Mouse (Mus musculus): ENCODE measurements at regions not wholly inside any gene's neighbourhood (a gene's known extent, or its start where the extent isn't known, plus 50 kb on each side); places are given as distances from the start of the nearest gene placed in this dataset.

- DNase-seq: no peak
Measured at GRCm38 (mm10) chr15:59954345-59954744, 62.1 kb downstream of the 4933412E24Rik start.

DNA sequence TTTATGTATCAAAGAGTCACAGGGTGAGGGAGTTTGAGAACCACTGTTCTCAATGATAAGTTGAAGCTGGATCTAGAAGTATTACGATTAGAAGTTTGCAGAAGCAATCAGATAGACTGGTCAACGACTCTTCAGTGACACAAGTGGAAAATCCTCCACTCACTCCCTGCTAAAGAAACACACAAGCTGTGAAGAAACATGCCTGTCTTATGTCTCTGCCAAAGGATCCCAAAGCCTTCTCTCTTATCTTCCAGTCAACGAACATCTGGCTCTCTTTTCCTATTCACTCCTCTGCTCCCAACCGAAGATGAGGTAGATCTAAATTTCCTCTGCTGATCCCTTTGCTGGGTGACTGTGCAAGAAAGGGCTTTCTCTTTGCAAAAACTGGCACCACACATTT, 62.6 kb downstream of the 4933412E24Rik start:
- no peak for DNase-seq

GRCm38 (mm10) chr15:59950617-59951216, 65.7 kb downstream of the 4933412E24Rik start:
- DNase-seq: peak; percentile 25

DNA sequence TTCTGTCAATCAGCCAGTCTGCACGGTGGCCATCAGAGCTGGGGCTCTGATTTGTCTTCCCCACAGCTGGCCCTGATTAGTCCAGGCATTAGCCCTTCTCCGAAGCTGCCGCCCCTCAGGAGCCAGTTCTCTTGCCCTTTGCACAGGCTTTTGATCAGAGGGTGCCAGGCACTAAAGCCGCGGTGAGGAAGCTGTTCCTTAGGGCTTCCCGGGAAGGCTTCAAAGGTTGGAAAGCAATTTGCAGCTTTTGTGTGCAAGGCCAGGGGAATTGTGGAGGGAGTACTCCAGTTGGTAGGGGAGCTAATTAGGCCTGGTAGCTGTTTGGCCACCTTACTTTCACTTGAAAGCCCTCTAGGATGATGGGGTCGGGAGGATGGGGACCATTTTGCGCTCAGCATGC, 71.2 kb downstream of the 4933412E24Rik start:
- DNase-seq: no peak

GRCm38 (mm10) chr15:59936486-59936885, 79.9 kb downstream of the 4933412E24Rik start:
- no peak for DNase-seq

- peak; percentile 36 for DNase-seq
Measured at GRCm38 (mm10) chr15:59913860-59914259, 102.6 kb downstream of the 4933412E24Rik start.

DNA sequence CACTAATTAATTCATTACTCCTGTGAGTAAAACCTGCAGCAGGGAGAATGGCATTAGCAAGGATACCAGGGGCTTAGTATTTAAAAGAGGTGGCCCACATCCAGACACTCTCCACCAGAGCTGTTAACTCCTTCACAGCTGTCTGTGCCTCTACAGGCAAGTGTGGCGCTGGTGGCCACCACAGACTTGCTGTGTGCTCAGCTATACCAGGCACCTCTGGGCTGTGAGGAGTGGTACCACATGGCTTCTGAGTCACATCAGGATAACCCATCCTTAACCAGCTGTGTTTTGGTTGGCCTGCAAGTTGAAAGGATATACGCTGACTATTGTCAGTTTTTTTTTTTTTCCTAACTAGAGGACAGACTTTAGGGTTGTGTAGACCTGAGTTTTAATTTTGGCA, 108.1 kb downstream of the 4933412E24Rik start:
- no peak for DNase-seq

- peak; percentile 5 for DNase-seq
Measured at GRCm38 (mm10) chr15:59905832-59906797, 110.3 kb downstream of the 4933412E24Rik start.

GRCm38 (mm10) chr15:59904741-59905140, 111.7 kb downstream of the 4933412E24Rik start:
- no peak for DNase-seq

DNA sequence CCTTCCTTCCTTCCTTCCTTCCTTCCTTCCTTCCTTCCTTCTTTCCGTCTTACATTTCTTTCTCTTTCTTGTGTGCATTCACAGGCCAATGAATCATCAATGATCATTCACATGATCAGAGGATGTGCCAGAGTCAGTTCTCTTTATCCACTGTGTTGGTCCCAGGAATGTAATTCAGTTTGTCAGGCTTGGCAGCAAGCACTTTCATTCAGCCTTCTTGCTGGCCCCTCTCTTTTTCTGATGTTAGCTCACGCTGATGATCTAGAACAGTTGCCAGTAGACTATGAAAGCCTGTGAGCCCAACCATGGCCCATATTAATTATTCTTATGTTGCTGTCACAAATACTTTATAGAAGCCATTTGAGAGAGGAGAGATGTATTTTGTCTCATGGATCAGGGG, 127.4 kb downstream of the 4933412E24Rik start:
- DNase-seq: no peak

- DNase-seq: no peak
Measured at GRCm38 (mm10) chr15:59888131-59888459, 128.3 kb downstream of the 4933412E24Rik start.

GRCm38 (mm10) chr15:59887381-59888130, 128.9 kb downstream of the 4933412E24Rik start:
- DNase-seq: no peak

GRCm38 (mm10) chr15:59886036-59886435, 130.4 kb downstream of the 4933412E24Rik start:
- no peak for DNase-seq

DNA sequence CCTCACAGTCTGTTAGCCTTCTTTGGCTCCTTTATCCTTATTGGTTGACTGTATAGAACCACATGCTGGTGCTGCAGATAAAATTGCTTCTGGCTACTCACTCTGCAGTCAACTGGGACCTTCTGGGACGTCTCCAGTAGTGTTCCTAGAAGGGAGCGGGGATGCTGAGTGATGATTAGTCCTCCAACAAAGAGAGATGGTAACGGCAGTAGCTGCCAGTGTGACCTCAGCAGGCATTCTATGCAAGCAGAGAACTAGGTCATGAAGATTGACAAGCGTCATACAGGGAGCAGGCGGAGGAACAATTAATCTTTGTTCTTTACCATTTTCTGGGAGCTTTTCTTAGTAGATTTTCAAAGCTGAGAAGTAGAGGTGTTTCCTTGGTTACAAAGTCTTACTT, 134.0 kb downstream of the 4933412E24Rik start:
- no peak for DNase-seq

DNA sequence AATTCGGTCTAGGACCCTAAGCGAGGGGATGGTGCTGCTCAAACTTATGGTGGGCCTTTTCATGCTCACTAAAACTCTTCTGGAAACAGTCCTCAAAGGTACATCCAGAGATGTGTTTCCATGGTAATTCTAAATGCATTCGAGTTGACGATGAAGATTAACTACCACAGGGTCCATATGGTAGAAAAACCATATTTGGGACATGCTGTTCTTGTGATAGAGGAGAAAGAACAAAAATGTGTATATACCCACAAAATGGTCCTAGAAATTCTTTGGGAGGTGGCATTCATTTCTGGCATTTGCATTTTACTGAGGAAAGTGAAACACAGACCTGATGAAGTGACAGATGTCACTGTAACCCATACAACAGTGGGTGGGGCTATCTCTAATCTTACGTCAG, 136.0 kb downstream of the 4933412E24Rik start:
- DNase-seq: no peak

GRCm38 (mm10) chr15:59879311-59879710, 137.1 kb downstream of the 4933412E24Rik start:
- peak; percentile 55 for DNase-seq

GRCm38 (mm10) chr15:59876279-59876742, 140.1 kb downstream of the 4933412E24Rik start:
- DNase-seq: no peak

GRCm38 (mm10) chr15:59866701-59867100, 149.7 kb downstream of the 4933412E24Rik start:
- DNase-seq: no peak

DNA sequence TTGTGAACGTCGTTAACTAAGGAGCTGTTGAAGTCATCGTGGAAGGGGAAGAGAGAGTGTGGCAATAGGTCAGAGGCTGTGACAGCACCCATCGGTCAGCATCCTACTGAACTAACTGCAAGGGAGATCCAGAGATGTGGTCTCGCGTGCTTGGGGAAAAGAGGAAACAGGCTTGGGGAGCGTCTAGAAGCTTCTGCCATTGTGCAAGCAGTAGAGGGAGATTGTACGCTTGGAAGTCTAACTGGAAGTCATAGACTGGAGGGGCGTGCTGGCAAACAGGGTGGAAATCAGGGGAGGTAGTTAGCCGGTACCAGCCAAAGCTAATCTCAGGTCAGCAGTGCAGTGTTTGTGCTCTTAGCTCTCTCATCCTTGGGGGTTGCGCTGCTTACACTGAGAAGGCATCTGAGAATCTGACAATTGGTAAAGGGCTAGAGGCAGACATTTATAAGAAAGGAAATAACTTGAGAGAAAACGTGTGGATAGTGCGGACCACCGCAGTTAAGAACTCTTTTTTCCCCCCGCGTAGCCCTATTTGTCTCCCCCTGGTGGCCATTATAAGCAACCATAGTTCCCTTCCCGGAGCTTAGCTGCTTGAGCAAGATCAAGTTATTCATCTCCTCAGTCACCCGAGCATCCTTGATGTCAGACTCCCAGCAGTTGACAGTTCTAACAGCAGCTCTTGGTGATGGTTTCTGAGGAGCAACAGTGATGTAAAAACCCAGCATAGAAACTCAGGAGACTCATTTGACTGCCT, 151.5 kb downstream of the 4933412E24Rik start:
- peak; percentile 37 for DNase-seq

DNA sequence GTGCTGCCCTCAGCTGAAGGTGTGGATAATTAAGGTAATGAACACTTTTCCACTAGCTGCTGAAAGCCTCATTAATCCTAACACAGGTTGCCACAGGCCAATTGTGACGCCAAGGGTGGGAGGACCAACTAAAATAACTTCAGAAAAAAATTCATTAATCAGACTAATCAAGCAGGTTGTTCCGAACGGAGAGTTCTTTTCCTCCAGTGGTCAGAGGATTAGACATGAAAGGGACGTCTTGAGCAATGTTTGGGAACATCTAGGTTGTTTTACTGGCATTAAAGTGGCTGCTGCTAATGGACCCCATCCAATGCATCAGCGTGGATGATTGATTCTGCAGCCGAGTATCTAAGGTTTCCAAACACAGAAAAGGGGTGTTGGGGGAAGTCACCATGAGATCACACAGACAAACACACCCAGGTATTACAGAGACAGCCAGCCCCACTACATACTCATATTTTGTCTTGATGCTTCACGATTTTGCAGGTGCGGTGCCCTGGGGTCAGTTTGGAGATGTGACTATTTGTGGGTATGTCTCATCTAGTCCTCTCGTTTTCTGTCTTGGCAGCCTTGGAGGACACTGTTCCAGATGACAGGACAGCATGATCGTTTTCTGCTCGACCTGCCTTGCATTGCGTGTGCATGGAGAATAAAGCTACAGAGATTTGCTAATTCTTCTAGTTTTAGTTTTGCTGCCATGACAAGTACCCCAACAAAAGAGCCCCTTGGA, 164.0 kb downstream of the 4933412E24Rik start:
- no peak for DNase-seq

DNA sequence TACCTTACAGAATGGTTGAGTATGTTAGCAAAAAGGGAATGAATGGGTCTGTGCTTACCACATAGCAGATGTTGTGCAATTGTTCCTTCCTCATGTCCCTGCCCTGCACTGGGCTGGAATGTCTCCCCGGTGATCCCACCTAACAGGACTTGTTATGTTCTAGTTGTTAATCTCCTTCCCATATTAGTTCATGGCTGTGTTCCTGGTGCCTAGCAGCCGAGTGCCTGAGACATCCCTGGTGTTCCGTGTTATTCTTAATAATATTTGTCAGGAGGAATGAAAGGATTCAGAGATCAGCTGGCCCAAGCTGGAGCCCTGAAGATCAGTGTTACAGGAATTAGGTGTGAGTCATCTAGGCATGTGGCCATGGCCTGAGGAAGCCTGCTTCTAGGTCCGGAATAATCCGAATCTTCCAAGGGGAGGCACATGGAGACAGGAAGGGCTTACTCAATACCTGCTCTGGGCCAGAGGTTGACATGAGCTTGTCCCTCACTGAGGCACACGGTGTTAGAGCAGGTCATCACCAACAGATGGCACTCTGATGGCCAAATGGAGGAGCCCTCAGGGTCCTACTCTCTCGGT, 171.2 kb downstream of the 4933412E24Rik start:
- no peak for DNase-seq

- no peak for DNase-seq
Measured at GRCm38 (mm10) chr15:59836631-59837030, 179.8 kb downstream of the 4933412E24Rik start.
